Mouse (Mus musculus): ENCODE measurements around the gene Klf12. TPM values are rescaled to one million over a fixed set of nuclear protein-coding genes. Genes with fewer than 3 reads are reported as not detected.

The Klf12 gene
- polyA plus RNA-seq, 1 experiment from 2014 or later: 5.5 TPM

- no peaks in the 10 kb centered on the region for H3K9me3 ChIP-seq
- no peak overlapping the region for H3K9ac ChIP-seq
- 86% methylated on average over 6 of the region's 6 CpGs for WGBS
- no peak overlapping the region for H3K4me2 ChIP-seq
- no peaks in the 10 kb centered on the region for H3K27me3 ChIP-seq (replicated peaks)
- no peak overlapping the region for H3K4me3 ChIP-seq
- H3K36me3 ChIP-seq: no peaks in the 10 kb centered on the region
- H3K27ac ChIP-seq (replicated peaks): no peak overlapping the region
- 0 out of 2 replicates have a peak, but pooled peaks cover 1% of the 10 kb centered on the region for H3K4me1 ChIP-seq
- no peak for ATAC-seq (ENCODE audit: extremely low read depth, insufficient number of reproducible peaks, low FRiP score, low TSS enrichment)
Measured at GRCm38 (mm10) chr14:100126126-100126525, 158.4 kb downstream of the Klf12 start.

- H3K9ac ChIP-seq: no peak overlapping the region
- 83% methylated on average over 4 of the region's 4 CpGs for WGBS
Measured at GRCm38 (mm10) chr14:100121075-100121474, 163.4 kb downstream of the Klf12 start.

DNA sequence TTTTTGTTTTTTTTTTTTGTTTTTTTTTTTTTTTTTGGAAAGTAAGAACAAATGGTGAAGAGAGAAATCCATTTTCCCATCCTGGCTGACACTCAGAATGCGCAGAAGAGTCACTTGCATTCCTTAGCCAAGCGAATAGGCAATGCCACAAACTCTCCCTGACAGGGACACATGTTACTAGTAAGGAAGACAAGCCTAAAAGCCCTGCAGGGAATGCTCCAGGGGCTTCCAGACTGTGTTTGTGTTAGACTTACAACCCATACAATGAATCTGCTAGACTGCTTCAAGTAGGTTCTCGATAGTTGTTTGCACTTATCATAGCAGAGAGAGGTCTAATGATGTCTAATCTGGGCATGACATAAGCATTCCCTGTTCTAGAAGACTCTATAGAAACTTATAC, 164.6 kb downstream of the Klf12 start:
- ATAC-seq (ENCODE audit: extremely low read depth, insufficient number of reproducible peaks, low FRiP score, low TSS enrichment): no peak
- 67% methylated on average over 3 of the region's 3 CpGs for WGBS
- Histone ChIP-seq H3K27me3 (replicated peaks) (no peaks in the 10 kb centered on the region), H3K36me3 (no peaks in the 10 kb centered on the region), H3K9ac (no peak overlapping the region), H3K4me2 (no peak overlapping the region), H3K9me3 (no peaks in the 10 kb centered on the region), H3K4me3 (no peak overlapping the region), H3K4me1 (0 out of 2 replicates have a peak, but pooled peaks cover 7% of the 10 kb centered on the region), H3K27ac (replicated peaks) (no peak overlapping the region)

More at GRCm38 (mm10) chr14:100121075-100121474, 163.4 kb downstream of the Klf12 start:
- H3K4me1 ChIP-seq: 0 out of 2 replicates have a peak, but pooled peaks cover 7% of the 10 kb centered on the region
- H3K9me3 ChIP-seq: no peaks in the 10 kb centered on the region
- H3K27me3 ChIP-seq (replicated peaks): no peaks in the 10 kb centered on the region
- ATAC-seq (ENCODE audit: extremely low read depth, insufficient number of reproducible peaks, low FRiP score, low TSS enrichment): no peak
- no peak overlapping the region for H3K4me2 ChIP-seq
- H3K27ac ChIP-seq (replicated peaks): no peak overlapping the region
- H3K4me3 ChIP-seq: no peak overlapping the region
- no peaks in the 10 kb centered on the region for H3K36me3 ChIP-seq

GRCm38 (mm10) chr14:100113419-100113818, 171.1 kb downstream of the Klf12 start:
- Histone ChIP-seq H3K4me2 (no peak overlapping the region), H3K27me3 (replicated peaks) (no peaks in the 10 kb centered on the region), H3K4me3 (no peak overlapping the region), H3K9me3 (no peaks in the 10 kb centered on the region), H3K27ac (replicated peaks) (no peak overlapping the region), H3K4me1 (peaks cover 16% of the 10 kb centered on the region), H3K9ac (no peak overlapping the region), H3K36me3 (no peaks in the 10 kb centered on the region)
- ATAC-seq (ENCODE audit: extremely low read depth, insufficient number of reproducible peaks, low FRiP score, low TSS enrichment): no peak
- WGBS: 67% methylated on average over 6 of the region's 6 CpGs

DNA sequence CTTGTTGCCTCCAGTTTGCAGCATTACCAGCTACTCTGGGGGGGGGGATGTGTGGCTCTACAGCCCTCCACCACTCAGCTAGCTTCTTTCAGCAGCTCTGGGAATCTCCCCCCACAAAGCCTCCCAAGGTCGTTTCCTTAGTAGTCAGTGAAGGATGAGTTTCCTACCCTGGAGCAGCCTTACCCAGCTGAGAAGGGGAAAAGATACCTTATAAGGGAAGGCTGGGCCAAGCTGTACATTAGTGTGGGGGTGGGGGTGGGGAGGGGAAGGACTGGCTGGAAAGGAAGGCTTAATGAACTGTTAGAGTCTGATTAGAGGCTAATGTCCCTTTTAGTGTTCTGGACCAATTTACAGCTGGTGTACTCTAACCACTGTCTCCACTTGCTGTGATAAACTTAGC, 172.7 kb downstream of the Klf12 start:
- H3K27ac ChIP-seq (replicated peaks): 0 out of 2 replicates have a peak overlapping the region, but pooled peaks have one; percentile 20
- no peak for ATAC-seq (ENCODE audit: extremely low read depth, insufficient number of reproducible peaks, low FRiP score, low TSS enrichment)

DNA sequence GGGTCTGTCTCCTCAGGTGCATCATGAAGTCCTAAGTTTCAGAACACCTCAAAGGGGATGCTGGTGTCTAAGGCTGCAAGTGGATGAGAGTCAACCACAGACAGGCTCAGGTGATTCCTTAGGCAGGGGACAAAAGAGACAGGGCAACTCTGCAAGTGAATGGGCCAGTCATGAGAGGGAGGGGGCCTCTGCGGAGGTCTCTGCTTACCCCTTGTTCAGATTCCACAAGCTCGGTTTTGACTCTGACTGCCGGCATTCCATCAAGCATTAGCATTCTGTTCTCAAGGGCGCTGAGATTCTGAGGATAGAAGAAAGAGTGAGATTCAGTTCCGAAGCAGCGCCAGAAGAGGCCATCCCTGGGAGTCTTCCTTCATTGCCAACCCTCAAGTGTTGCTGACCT, 174.9 kb downstream of the Klf12 start:
- WGBS: 36% methylated on average over 6 of the region's 6 CpGs
- Histone ChIP-seq H3K9me3 (no peaks in the 10 kb centered on the region), H3K27ac (replicated peaks) (no peak overlapping the region), H3K4me3 (no peak overlapping the region), H3K4me1 (peaks cover 21% of the 10 kb centered on the region), H3K27me3 (replicated peaks) (no peaks in the 10 kb centered on the region), H3K36me3 (no peaks in the 10 kb centered on the region), H3K9ac (no peak overlapping the region), H3K4me2 (no peak overlapping the region)
- no peak for ATAC-seq (ENCODE audit: extremely low read depth, insufficient number of reproducible peaks, low FRiP score, low TSS enrichment)

More for the DNA sequence above, 172.7 kb downstream of the Klf12 start:
- Histone ChIP-seq H3K9ac (no peak overlapping the region), H3K4me3 (no peak overlapping the region), H3K4me2 (no peak overlapping the region), H3K9me3 (no peaks in the 10 kb centered on the region), H3K27me3 (replicated peaks) (no peaks in the 10 kb centered on the region), H3K36me3 (no peaks in the 10 kb centered on the region), H3K4me1 (peaks cover 16% of the 10 kb centered on the region)
- WGBS: 9% methylated on average over 1 of the region's 1 CpGs

DNA sequence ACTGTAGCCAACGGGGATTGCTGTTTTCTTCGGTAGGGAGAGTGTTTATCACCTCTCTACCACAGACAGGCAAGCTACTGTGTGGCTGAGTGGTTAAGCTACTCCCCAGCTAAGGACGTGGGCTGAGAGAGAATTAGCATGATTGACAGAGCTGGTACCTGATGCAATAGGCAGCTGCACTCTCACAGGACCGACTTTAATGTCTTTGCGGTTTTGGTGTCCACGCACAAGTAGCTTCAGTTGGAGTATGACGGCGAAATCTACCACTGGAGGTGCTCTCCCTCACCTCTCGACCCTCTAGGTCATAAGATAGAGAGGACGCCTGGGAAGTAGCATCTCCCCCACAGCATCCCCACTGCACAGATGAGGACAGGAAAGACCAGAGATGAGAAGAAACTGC, 178.9 kb downstream of the Klf12 start:
- Histone ChIP-seq H3K9me3 (no peaks in the 10 kb centered on the region), H3K4me2 (no peak overlapping the region), H3K36me3 (no peaks in the 10 kb centered on the region), H3K27me3 (replicated peaks) (no peaks in the 10 kb centered on the region), H3K27ac (replicated peaks) (no peak overlapping the region), H3K4me1 (peaks cover 11% of the 10 kb centered on the region; the same call in 1 of the 2 replicates), H3K4me3 (no peak overlapping the region), H3K9ac (no peak overlapping the region)
- ATAC-seq (ENCODE audit: extremely low read depth, insufficient number of reproducible peaks, low FRiP score, low TSS enrichment): no peak
- 76% methylated on average over 10 of the region's 10 CpGs for WGBS

DNA sequence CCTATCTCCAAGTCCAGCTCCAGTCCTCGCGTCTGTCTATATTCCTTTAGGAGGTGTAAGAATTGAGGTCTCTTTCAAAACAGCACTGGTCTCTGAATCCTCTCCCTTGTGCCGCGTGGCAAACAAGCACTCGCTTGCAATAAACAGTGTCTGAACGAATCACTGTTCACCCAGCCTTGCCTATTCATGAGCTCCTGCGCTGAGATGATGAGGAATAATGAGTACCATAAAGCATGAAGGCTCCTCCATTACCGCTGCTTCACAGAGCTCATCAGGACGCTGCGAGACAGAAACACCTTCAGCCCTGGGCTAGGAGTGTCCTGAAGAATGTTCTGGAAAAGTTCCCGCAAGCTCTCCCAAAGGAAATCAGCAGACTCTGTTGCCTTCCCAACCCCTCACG, 179.7 kb downstream of the Klf12 start:
- peaks cover 9% of the 10 kb centered on the region; the same call in 1 of the 2 replicates for H3K4me1 ChIP-seq
- H3K9ac ChIP-seq: no peak overlapping the region
- H3K4me2 ChIP-seq: no peak overlapping the region
- H3K36me3 ChIP-seq: no peaks in the 10 kb centered on the region
- H3K27ac ChIP-seq (replicated peaks): no peak overlapping the region
- H3K27me3 ChIP-seq (replicated peaks): no peaks in the 10 kb centered on the region
- no peak for ATAC-seq (ENCODE audit: extremely low read depth, insufficient number of reproducible peaks, low FRiP score, low TSS enrichment)
- WGBS: 85% methylated on average over 12 of the region's 12 CpGs
- no peaks in the 10 kb centered on the region for H3K9me3 ChIP-seq
- no peak overlapping the region for H3K4me3 ChIP-seq

DNA sequence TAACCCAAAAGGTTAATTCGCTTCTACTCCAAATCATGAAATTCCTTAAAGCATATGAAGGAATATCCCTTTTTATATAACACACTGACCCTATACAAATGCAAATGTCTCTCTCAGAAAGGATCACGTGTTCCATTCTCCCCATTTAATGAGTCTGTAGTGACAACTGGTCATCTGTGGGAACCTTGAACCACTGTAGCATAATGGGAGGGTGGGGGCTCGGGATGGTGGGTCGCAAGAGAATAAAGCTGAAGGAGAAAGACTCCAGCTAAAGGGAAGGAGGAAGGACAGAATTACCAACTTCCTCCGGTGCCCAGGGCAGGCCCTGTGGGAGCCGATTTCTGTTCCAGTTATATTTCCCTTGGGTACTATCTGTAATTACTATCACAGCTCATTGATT, 180.7 kb downstream of the Klf12 start:
- 79% methylated on average over 6 of the region's 6 CpGs for WGBS
- peaks cover 4% of the 10 kb centered on the region; the same call in 1 of the 2 replicates for H3K4me1 ChIP-seq
- no peak overlapping the region for H3K4me2 ChIP-seq
- H3K36me3 ChIP-seq: no peaks in the 10 kb centered on the region
- no peak overlapping the region for H3K27ac ChIP-seq (replicated peaks)
- ATAC-seq (ENCODE audit: extremely low read depth, insufficient number of reproducible peaks, low FRiP score, low TSS enrichment): no peak
- H3K9ac ChIP-seq: no peak overlapping the region
- no peaks in the 10 kb centered on the region for H3K9me3 ChIP-seq
- H3K4me3 ChIP-seq: no peak overlapping the region
- no peaks in the 10 kb centered on the region for H3K27me3 ChIP-seq (replicated peaks)

DNA sequence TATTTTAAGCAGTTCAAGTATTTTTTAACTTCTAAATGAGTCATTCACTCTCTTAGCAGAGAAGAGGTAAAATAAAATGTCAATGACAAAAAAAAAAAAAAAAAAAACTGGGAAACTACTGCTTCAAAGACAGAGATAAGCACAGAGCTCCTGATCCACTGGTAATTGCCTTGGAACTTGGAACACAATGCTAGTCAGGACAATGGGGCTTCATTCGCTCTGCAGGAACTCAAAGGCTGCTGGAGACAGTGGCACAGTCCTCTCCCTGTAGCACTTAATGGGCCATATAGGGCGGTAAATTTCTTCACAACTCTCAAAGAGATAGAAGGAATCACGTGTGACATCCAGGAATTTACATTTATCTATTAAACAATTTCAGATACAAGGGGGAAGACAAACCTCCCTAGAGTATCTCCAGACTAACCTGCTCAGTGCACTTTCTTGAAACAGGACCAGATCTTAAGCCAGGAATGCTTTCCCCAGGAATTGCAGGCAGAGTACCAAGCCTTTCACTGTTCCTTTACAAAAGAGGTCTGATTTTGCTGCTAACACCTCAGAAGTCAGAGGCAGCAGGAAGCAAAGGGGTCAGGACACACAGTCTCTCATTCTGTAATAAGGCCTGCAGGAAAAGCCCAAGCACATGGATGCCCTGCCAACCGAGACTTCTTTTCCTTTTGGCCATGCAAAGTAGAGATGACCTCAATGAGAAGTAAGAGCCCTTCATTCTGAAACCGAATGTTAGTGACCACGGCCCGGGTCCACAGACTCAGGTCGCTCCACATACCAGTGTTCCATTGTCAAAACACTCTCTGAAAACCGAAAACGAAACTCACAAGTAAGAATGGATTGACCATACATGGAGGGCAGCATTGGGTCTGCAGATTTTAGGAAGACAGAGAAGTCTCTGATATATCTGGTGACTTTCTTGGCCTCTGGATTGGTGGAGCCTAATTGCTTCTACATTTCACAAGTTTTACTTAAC, 187.0 kb downstream of the Klf12 start:
- 69% methylated on average over 10 of the region's 10 CpGs for whole genome bisulfite sequencing
- H3K9ac ChIP-seq: no peak overlapping the region

GRCm38 (mm10) chr14:100095730-100096129, 188.7 kb downstream of the Klf12 start:
- ATAC-seq (ENCODE audit: extremely low read depth, insufficient number of reproducible peaks, low FRiP score, low TSS enrichment): no peak
- Histone ChIP-seq H3K36me3 (no peaks in the 10 kb centered on the region), H3K27me3 (replicated peaks) (no peaks in the 10 kb centered on the region), H3K9ac (no peak overlapping the region), H3K4me1 (peaks cover 6% of the 10 kb centered on the region), H3K27ac (replicated peaks) (no peak overlapping the region), H3K4me2 (no peak overlapping the region), H3K9me3 (no peaks in the 10 kb centered on the region), H3K4me3 (no peak overlapping the region)
- WGBS: 75% methylated on average over 3 of the region's 3 CpGs

More for the DNA sequence above, 187.0 kb downstream of the Klf12 start:
- Histone ChIP-seq H3K4me3 (no peak overlapping the region), H3K4me1 (peaks cover 6% of the 10 kb centered on the region), H3K27ac (replicated peaks) (no peak overlapping the region), H3K4me2 (no peak overlapping the region), H3K27me3 (replicated peaks) (no peaks in the 10 kb centered on the region), H3K9me3 (no peaks in the 10 kb centered on the region), H3K36me3 (no peaks in the 10 kb centered on the region)
- ATAC-seq (ENCODE audit: extremely low read depth, insufficient number of reproducible peaks, low FRiP score, low TSS enrichment): no peak

Measured in heart, embryonic 13.5 days (tissue).